Mouse (Mus musculus) midbrain, embryonic 15.5 days (tissue): ENCODE data around the gene Chrdl1. TPM values are rescaled to one million over a fixed set of nuclear protein-coding genes. Genes with fewer than 3 reads are reported as not detected.
A peak's percentile ranks its signal among the peaks of the same experiment; 100 is the strongest.

ENCODE experiments used
- ATAC-seq: fragments of 200-750 bp; cut with Nextera tagmentation; replicated peaks from 2 replicates; pipeline ENCODE4 v1.8.0; 2017; ENCODE audit warnings: moderate TSS enrichment
- H3K27ac ChIP-seq: fragments of 300-500 bp; sonication (generic); 2 replicates; pipeline ENCODE4 v1.5.1; 2015; ENCODE audit warnings: mild to moderate bottlenecking, inconsistent platforms
- H3K27me3 ChIP-seq: fragments of 300-500 bp; sonication (generic); replicated peaks from 2 replicates; pipeline ENCODE4 v1.6.1; 2015; ENCODE audit warnings: inconsistent platforms
- H3K36me3 ChIP-seq: fragments of 300-500 bp; sonication (generic); replicated peaks from 2 replicates; pipeline ENCODE4 v1.6.1; 2015; ENCODE audit warnings: inconsistent platforms
- H3K4me1 ChIP-seq: fragments of 300-500 bp; sonication (generic); 2 replicates; pipeline ENCODE4 v1.6.1; 2015; ENCODE audit warnings: inconsistent platforms
- H3K4me2 ChIP-seq: fragments of 300-500 bp; sonication (generic); 2 replicates; pipeline ENCODE4 v1.6.1; 2015; ENCODE audit warnings: inconsistent platforms, mild to moderate bottlenecking, moderate library complexity
- H3K4me3 ChIP-seq: fragments of 300-500 bp; sonication (generic); 2 replicates; pipeline ENCODE4 v1.5.1; 2015; ENCODE audit warnings: mild to moderate bottlenecking, inconsistent platforms
- H3K9ac ChIP-seq: fragments of 300-500 bp; sonication (generic); 2 replicates; pipeline ENCODE4 v1.6.1; 2015; ENCODE audit warnings: mild to moderate bottlenecking, inconsistent platforms
- H3K9me3 ChIP-seq: fragments of 300-500 bp; sonication (generic); 2 replicates; pipeline ENCODE4 v1.6.1; 2016; ENCODE audit warnings: inconsistent platforms
- WGBS: fragments of 180-500 bp; shearing (Covaris S2); methylation state at CpG from one replicate; pipeline ENCODE4 v1.1.7; 2015; ENCODE audit warnings: mixed read lengths; 5-methylcytosine and 5-hydroxymethylcytosine counted together
- polyA plus RNA-seq: library from polyadenylated mRNA; unstranded; fragments of >200 nt; fragmentation: Nextera tagmentation; extraction: Ambion mirVana; gene quantifications from 2 replicates; pipeline ENCODE4 v1.2.1, GENCODE M21; 2015

Gene Chrdl1
- polyA plus RNA-seq = 4.0 and 4.7 TPM in 2 replicates

- H3K27ac ChIP-seq = no peak within 1 kb of the TSS
- WGBS = 26% methylated on average over 35 of the region's 37 CpGs
- H3K9me3 ChIP-seq = no peaks in the 10 kb centered on the region
- peaks cover 25% of the 10 kb centered on the region for H3K27me3 ChIP-seq
- peak within 1 kb of the TSS; percentile 42 for H3K4me3 ChIP-seq
- no peak within 1 kb of the TSS for H3K9ac ChIP-seq
- peak within 1 kb of the TSS; percentile 71 for H3K4me2 ChIP-seq
- peak; percentile 37 for ATAC-seq
- H3K36me3 ChIP-seq = no peaks in the 10 kb centered on the region
- no peaks in the 10 kb centered on the region for H3K4me1 ChIP-seq
Observed at GRCm38 (mm10) chrX:143393791-143394369, at the start of gene Chrdl1. Gene Chrdl1 (minus strand): TSS chrX:143394262.

- 26% methylated on average over 4 of the region's 4 CpGs for whole genome bisulfite sequencing
- H3K36me3 ChIP-seq = no peaks in the 10 kb centered on the region
- no peak for ATAC-seq
- peaks cover 6% of the 10 kb centered on the region for H3K27me3 ChIP-seq
- no peaks in the 10 kb centered on the region for H3K9me3 ChIP-seq
- no peak overlapping the region for H3K4me3 ChIP-seq
- no peak overlapping the region for H3K27ac ChIP-seq
- H3K4me2 ChIP-seq = no peak overlapping the region
- H3K9ac ChIP-seq = no peak overlapping the region
- H3K4me1 ChIP-seq = no peaks in the 10 kb centered on the region
Observed at GRCm38 (mm10) chrX:143442638-143443037, 48.6 kb upstream of the Chrdl1 start.

DNA sequence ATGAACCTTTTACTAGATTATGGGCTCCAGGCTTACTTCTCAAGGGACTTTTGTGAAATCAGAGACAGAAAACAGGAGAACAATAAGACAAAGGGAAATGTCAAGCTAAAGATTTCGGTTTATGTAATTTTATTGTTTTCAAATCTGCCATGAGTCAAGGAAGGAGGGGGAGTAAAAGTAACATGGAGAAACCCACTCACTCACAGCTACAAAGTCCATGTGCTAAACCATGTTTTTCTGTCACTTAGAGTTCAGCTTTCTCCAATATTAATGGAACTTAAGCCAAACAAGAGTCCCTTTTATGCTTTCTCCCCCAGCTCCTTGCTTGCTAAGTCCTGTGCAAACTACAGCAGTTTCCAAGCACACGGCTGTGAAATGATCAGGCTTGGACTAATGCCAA lies 10.5 kb upstream of the Chrdl1 start:
- Histone ChIP-seq H3K4me2 (no peak overlapping the region), H3K27ac (no peak overlapping the region), H3K4me1 (no peaks in the 10 kb centered on the region), H3K27me3 (0 out of 2 replicates have a peak, but pooled peaks cover 2% of the 10 kb centered on the region), H3K9ac (no peak overlapping the region), H3K4me3 (no peak overlapping the region), H3K36me3 (no peaks in the 10 kb centered on the region), H3K9me3 (no peaks in the 10 kb centered on the region)
- no peak for ATAC-seq
- WGBS = 50% methylated on average over 2 of the region's 2 CpGs

- 48% methylated on average over 4 of the region's 4 CpGs for WGBS
- ATAC-seq = no peak; the same call in 1 of the 2 replicates
- no peak overlapping the region for H3K9ac ChIP-seq
- H3K9me3 ChIP-seq = no peaks in the 10 kb centered on the region
- H3K27me3 ChIP-seq = no peaks in the 10 kb centered on the region
- no peaks in the 10 kb centered on the region for H3K4me1 ChIP-seq
- H3K4me3 ChIP-seq = no peak overlapping the region
- no peak overlapping the region for H3K4me2 ChIP-seq
- H3K36me3 ChIP-seq = no peaks in the 10 kb centered on the region
- no peak overlapping the region for H3K27ac ChIP-seq
Observed at GRCm38 (mm10) chrX:143366256-143366959, 27.7 kb downstream of the Chrdl1 start.

GRCm38 (mm10) chrX:143347227-143347626 lies 46.8 kb downstream of the Chrdl1 start:
- Histone ChIP-seq H3K27ac (no peak overlapping the region), H3K4me2 (no peak overlapping the region), H3K4me3 (no peak overlapping the region), H3K9ac (no peak overlapping the region), H3K36me3 (no peaks in the 10 kb centered on the region), H3K27me3 (peaks cover 14% of the 10 kb centered on the region; the same call in 1 of the 2 replicates), H3K4me1 (no peaks in the 10 kb centered on the region), H3K9me3 (no peaks in the 10 kb centered on the region)
- WGBS = 27% methylated on average over 5 of the region's 5 CpGs
- no peak for ATAC-seq

GRCm38 (mm10) chrX:143346739-143347138 lies 47.3 kb downstream of the Chrdl1 start:
- H3K9ac ChIP-seq = no peak overlapping the region
- H3K36me3 ChIP-seq = no peaks in the 10 kb centered on the region
- H3K27ac ChIP-seq = no peak overlapping the region
- peak; percentile 79 for ATAC-seq
- H3K27me3 ChIP-seq = peaks cover 14% of the 10 kb centered on the region; the same call in 1 of the 2 replicates
- no peak overlapping the region for H3K4me2 ChIP-seq
- H3K4me1 ChIP-seq = no peaks in the 10 kb centered on the region
- 39% methylated on average over 3 of the region's 3 CpGs for WGBS
- H3K4me3 ChIP-seq = no peak overlapping the region
- no peaks in the 10 kb centered on the region for H3K9me3 ChIP-seq

- Histone ChIP-seq H3K4me3 (no peak overlapping the region), H3K4me1 (no peaks in the 10 kb centered on the region), H3K4me2 (no peak overlapping the region), H3K27ac (no peak overlapping the region), H3K36me3 (no peaks in the 10 kb centered on the region), H3K9ac (no peak overlapping the region), H3K9me3 (no peaks in the 10 kb centered on the region), H3K27me3 (peaks cover 12% of the 10 kb centered on the region; the same call in 1 of the 2 replicates)
- WGBS = 60% methylated on average over 5 of the region's 5 CpGs
- no peak for ATAC-seq
Observed at GRCm38 (mm10) chrX:143344509-143345495, 49.3 kb downstream of the Chrdl1 start.

- no peaks in the 10 kb centered on the region for H3K4me1 ChIP-seq
- H3K4me3 ChIP-seq = no peak overlapping the region
- H3K36me3 ChIP-seq = no peaks in the 10 kb centered on the region
- no peaks in the 10 kb centered on the region for H3K9me3 ChIP-seq
- no peak overlapping the region for H3K27ac ChIP-seq
- 24% methylated on average over 4 of the region's 4 CpGs for WGBS
- no peak overlapping the region for H3K9ac ChIP-seq
- no peak overlapping the region for H3K4me2 ChIP-seq
- no peak for ATAC-seq
- 0 out of 2 replicates have a peak, but pooled peaks cover 17% of the 10 kb centered on the region for H3K27me3 ChIP-seq
Observed at GRCm38 (mm10) chrX:143338156-143338555, 55.9 kb downstream of the Chrdl1 start.

- WGBS = 37% methylated on average over 3 of the region's 3 CpGs
- Histone ChIP-seq H3K9ac (no peak overlapping the region), H3K36me3 (no peaks in the 10 kb centered on the region), H3K4me2 (no peak overlapping the region), H3K27me3 (0 out of 2 replicates have a peak, but pooled peaks cover 12% of the 10 kb centered on the region), H3K9me3 (no peaks in the 10 kb centered on the region), H3K4me1 (no peaks in the 10 kb centered on the region), H3K27ac (no peak overlapping the region), H3K4me3 (no peak overlapping the region)
- ATAC-seq = no peak
Observed at GRCm38 (mm10) chrX:143337561-143337960, 56.5 kb downstream of the Chrdl1 start.

DNA sequence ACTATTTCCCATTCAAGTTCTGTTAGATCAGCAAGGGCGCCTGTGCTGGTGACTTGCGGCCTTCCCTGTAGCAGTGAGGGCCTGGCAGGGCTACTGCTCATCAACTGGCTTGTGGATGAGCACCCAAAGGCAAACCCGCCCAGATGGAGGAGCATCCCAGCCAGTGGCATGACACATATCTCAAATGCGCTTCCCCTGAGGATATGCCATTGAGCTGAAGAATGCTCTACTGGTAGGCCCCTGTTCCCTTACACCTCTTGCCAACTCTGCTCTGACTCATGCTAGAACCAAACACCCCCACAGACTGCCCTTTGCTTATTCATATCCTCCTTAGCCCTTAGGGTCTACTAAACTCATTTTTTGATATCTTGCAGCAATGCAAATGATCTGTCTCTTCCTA lies 57.4 kb downstream of the Chrdl1 start:
- WGBS = 89% methylated on average over 4 of the region's 4 CpGs
- H3K9ac ChIP-seq = no peak overlapping the region
- no peaks in the 10 kb centered on the region for H3K4me1 ChIP-seq
- H3K36me3 ChIP-seq = no peaks in the 10 kb centered on the region
- ATAC-seq = no peak
- H3K4me3 ChIP-seq = no peak overlapping the region
- no peaks in the 10 kb centered on the region for H3K9me3 ChIP-seq
- 0 out of 2 replicates have a peak, but pooled peaks cover 12% of the 10 kb centered on the region for H3K27me3 ChIP-seq
- no peak overlapping the region for H3K27ac ChIP-seq
- no peak overlapping the region for H3K4me2 ChIP-seq

- H3K36me3 ChIP-seq = no peaks in the 10 kb centered on the region
- 0 out of 2 replicates have a peak, but pooled peaks cover 12% of the 10 kb centered on the region for H3K27me3 ChIP-seq
- WGBS = 56% methylated on average over 5 of the region's 5 CpGs
- H3K9me3 ChIP-seq = no peaks in the 10 kb centered on the region
- H3K27ac ChIP-seq = no peak overlapping the region
- no peak overlapping the region for H3K4me3 ChIP-seq
- no peak overlapping the region for H3K4me2 ChIP-seq
- H3K9ac ChIP-seq = no peak overlapping the region
- ATAC-seq = no peak
- no peaks in the 10 kb centered on the region for H3K4me1 ChIP-seq
Observed at GRCm38 (mm10) chrX:143335846-143336245, 58.2 kb downstream of the Chrdl1 start.

- Histone ChIP-seq H3K4me3 (no peak overlapping the region), H3K9me3 (no peaks in the 10 kb centered on the region), H3K4me1 (no peaks in the 10 kb centered on the region), H3K27me3 (no peaks in the 10 kb centered on the region), H3K4me2 (no peak overlapping the region), H3K9ac (no peak overlapping the region), H3K36me3 (no peaks in the 10 kb centered on the region), H3K27ac (no peak overlapping the region)
- no peak for ATAC-seq
- 82% methylated on average over 3 of the region's 3 CpGs for WGBS
Observed at GRCm38 (mm10) chrX:143313166-143313565, 80.9 kb downstream of the Chrdl1 start.
